Mouse (Mus musculus) right cerebral cortex, postnatal 4 days (tissue): ENCODE measurements around the gene Hist1h4h.
"Not testable (repeated sequence)": the region's sequence is repeated elsewhere in the genome, so short reads cannot be mapped to it uniquely, and the experiment has no call there.

ENCODE experiments used
- DNase-seq: peaks from one replicate; pipeline ENCODE4 v3.0.0-alpha.2; 2022

Gene Hist1h4h

DNA sequence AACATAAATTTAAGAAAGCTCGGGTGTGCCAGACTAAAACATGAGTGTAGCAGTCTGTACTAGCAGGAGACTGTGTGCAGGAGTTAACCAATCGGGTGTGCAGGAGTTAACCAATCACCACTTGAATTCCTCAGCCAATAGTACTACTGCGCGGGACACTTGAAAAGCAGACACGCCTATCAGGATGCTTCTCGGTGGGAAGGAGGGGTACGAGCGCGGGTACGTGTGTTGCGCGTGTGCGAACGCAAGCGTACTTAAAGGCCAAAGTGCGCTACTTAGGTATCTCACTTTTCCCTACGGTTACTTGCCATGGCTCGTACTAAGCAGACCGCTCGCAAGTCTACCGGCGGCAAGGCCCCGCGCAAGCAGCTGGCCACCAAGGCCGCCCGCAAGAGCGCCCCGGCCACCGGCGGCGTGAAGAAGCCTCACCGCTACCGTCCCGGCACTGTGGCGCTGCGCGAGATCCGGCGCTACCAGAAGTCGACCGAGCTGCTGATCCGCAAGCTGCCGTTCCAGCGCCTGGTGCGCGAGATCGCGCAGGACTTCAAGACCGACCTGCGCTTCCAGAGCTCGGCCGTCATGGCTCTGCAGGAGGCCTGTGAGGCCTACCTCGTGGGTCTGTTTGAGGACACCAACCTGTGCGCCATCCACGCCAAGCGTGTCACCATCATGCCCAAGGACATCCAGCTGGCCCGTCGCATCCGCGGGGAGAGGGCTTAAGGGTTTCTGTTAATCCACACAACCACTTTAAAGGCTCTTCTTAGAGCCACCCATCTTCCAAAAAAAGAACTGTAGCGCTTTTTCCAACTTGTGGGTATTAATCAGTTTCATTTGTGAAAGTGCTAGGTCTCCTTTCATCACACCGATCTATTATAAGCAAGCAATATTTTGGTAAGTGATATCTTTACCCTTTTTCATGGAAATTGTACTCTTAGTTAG is 4.6 kb downstream of the Hist1h4h start, which contains the start of gene Hist1h3g:
Gene Hist1h3g (plus strand): TSS at position 286 of the 939 bp plus-strand sequence.
- DNase-seq = peak; percentile 87

DNA sequence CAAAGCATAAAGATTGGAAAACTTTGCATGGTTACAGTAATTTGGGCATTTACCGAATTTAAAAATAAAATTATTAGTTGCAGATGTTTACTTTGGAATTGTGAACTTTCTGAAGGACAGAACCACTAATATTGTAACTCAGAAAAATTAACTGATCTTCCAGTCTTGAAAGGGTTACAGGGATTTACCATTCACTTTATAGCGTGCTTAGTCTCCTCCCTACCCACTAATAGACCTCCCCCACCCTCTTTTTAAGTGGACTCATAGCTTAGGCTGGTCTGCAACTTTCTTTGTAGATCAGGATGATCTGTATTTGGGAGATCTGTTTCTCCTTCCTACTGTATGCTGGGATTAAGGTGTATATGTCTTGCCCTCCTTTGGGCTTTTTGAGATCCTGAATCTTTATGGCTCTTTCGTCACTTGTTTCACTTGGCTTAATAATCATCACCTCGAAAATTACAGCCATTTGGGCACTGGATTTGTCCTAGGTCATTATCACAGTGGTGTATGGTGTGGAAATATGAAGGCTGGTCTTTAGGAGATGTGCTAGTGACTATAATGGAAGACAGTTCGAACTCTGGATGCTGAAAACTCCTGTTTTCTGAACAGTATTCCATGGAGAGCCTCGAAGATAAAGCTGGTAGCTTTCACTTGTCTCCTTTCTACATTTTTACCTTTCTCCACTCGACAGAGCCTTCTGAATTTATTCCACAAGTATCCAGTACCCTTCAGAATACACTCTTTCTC is 5.4 kb downstream of the Hist1h4h start:
- DNase-seq = no peak

DNA sequence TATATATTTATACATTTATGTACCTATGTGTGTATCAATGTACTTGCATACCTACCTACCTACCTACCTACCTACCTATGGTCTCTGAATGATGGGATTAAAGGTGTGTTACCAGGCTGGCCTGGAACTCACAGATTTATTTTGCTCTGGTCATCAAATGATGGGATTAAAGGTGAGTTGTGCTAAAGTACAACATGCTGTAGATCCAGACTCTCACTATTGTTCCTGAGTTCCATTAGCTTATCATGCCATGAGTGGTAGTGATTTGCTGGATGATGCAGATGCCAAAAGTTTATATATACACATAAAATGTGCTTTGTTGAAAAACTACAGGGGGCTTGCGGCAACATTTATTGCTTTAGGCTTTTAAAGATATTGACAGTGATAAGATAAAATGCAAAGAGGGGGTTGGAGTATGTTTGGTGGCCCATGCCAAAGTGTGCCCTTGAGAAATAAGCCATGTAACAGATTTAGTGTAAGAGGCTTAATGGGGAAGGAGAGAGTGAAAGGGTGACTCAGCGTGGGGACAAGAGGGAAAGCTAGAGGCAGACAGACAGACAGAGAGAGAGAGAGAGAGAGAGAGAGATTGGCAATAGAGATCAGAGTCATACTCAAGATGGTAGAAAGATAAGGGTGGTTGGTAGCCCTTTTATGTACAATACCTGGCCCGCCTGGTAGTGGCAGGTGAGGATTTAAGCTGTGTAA is 6.3 kb downstream of the Hist1h4h start:
- no peak for DNase-seq

DNA sequence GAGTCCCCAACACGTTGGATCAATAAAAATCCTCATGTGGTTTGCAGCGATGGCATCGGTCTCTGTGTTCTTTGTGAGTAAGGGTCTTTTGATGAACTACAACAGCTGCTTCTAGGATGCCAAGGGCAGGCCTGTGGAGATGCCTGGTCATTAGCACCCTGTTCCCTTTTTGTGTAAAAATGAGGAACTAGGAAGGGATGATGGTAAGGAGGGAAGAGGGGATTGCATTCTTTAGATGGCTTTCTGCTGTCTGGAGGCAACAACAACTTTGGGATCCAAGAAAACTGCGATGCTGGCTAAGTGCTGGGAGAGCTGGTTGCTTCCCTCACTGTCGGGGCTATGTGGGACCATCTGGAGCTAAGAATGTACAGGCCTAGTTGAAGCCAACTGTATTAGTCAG is 7.4 kb downstream of the Hist1h4h start:
- DNase-seq = no peak

DNA sequence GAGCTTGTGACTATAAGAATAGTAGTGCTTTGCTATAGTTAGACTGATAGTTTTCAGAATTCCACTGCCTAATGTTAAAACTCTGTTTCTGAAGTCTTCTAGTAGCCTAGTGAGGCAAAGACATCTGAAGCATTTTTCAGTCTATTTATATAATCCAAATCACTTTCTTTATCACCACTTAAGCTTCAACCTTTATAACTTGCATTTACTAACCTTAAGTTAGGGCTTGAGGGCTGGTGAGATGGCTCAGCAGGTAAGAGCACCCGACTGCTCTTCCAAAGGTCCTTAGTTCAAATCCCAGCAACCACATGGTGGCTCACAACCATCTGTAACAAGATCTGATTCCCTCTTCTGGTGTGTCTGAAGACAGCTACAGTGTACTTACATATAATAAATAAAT is 9.0 kb downstream of the Hist1h4h start:
- DNase-seq = not testable (repeated sequence)

DNA sequence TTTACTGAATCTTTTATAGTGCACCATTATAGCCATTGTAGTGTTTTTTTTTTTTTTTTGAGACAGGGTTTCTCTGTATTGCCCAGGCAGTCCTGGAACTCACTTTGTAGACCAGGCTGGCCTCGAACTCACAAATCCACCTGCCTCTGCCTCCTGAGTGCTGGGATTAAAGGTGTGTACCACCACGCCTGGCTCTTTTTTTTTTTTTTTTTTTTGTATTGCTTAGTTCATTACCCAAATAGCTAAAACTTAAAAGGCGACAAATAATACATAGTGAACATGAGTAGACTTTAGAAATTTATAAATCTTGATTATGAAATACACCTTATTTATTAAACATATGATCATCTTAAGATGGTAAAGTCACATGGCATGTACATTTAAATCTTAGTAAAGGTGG is 10.6 kb downstream of the Hist1h4h start:
- no peak for DNase-seq

DNA sequence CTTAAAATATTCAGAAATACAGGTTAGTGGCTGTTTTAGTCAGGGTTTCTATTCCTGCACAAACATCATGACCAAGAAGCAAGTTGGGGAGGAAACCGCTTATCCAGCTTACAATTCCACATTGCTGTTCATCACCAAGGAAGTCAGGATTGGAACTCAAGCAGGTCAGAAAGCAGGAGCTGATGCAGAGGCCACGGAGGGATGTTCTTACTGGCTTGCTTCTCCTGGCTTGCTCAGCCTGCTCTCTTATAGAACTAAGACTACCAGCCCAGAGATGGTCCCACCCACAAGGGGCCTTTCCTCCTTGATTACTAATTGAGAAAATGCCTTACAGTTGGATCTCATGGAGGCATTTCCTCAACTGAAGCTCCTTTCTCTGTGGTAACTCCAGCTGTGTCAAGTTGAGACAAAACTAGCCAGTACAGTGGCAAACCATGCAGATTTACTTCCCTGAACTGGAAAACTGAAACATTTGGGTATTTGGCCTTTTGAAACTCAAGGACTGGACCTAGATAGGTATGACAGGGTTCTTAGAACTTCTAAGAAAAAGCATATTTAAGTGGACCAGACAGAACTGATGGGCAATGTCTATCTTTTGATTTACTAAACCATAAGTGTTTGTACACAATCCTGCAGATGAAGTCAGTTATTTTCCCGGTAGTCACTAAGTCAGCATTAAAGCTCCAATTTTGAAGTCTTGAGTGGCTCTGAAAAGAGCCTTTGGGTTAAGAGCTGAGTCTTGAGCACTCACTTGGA is 11.6 kb downstream of the Hist1h4h start:
- DNase-seq = not testable (repeated sequence)

DNA sequence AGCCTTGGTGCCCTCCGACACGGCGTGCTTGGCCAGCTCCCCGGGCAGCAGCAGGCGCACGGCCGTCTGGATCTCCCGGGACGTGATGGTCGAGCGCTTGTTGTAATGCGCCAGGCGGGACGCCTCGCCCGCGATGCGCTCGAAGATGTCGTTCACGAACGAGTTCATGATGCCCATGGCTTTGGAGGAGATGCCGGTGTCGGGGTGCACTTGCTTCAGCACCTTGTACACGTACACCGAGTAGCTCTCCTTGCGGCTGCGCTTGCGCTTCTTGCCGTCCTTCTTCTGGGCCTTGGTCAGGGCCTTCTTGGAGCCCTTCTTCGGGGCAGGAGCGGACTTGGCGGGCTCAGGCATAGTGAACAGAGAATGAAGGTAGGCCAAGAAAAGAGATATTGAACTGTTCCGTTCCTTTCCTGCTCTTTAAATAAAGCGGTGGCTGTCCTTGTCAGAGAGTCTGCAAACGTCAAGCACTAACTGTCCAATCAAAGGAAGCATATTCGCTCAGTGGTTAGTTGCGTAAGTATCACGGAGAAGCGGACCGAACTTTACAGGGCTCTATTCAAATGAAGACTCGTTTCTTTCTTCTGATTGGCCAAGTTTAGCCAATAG is 12.3 kb downstream of the Hist1h4h start, which contains the start of gene Hist1h2bh:
Gene Hist1h2bh (minus strand): TSS at position 394 of the 609 bp plus-strand sequence.
- DNase-seq = peak; percentile 14

DNA sequence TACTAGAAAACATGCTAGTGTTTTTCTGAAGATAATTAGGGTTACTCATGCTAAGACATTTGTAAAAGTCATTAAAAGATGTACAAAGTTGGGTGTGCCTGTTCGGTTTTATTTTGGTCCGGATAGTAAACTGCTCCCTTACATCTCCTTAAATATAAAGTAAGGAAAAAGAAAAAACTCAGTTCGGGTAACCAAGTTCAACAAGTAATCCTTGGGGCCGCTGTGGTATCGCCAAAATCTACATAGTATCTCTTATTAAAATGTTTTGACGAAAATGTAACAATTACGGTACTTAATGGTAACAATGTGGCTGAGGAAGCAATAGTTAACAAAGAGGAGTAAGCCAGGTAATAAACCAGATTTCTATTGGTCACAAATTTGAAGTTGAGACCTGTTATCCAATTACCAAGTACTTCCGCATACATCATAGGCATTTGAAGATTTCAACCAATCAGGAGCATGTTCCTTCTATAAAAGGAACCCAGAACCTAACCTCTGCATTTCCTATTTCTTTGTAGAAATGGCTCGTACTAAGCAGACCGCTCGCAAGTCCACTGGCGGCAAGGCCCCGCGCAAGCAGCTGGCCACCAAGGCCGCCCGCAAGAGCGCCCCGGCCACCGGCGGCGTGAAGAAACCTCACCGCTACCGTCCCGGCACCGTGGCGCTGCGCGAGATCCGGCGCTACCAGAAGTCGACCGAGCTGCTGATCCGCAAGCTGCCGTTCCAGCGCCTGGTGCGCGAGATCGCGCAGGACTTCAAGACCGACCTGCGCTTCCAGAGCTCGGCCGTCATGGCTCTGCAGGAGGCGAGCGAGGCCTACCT is 13.3 kb downstream of the Hist1h4h start, which contains the start of gene Hist1h3f:
Gene Hist1h3f (plus strand): TSS at position 88 of the 822 bp plus-strand sequence.
- DNase-seq = peak; percentile 44

DNA sequence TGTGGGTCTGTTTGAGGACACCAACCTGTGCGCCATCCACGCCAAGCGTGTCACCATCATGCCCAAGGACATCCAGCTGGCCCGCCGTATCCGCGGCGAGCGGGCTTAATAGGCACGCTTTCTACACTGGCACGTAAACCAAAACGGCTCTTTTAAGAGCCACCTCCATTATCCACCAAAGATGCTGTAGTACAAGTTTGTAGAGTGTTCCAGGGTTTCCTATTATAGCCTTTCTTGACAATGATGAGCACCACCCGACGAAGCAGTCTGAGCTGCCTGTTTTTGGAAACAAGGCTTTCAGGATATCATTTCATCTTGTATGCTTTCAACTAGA is 13.9 kb downstream of the Hist1h4h start:
- DNase-seq = not testable (repeated sequence)

DNA sequence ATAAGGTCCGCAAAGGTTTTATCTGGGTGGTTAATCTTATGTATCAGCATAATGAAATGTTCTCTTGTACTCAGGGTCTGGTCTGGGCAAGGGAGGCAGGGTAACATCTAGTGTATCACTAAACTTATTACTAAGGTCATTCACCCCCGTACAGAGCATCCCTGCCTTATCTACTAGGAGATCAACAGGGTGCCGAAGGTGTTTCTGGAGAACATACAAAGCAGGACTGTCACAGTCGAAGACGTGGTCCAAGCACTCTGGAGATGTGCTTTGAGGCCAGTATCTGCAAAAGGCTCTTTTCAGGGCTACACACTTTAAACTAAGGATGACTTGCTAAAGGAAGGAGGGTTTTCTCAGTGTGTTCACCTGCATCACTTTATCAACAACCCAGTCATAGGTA is 15.8 kb downstream of the Hist1h4h start:
- DNase-seq = no peak

DNA sequence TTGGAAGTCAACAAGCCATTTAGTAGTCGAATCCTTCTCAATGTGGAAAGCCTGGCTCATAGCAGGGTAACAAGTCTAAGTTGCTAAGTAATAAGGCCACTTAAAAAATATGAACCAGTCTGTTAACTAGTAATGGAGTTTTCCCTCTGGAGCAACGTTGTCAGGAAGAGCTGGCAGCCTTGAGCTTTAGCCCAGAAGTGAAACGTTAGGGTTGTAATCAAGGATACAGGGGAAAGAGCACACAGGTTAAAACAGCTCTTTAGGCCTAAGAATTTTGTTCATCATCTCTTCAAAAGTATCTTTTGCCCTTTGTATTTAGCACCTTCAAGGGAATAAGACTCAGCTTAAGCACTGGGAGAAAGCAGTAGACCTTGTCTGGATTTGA is 19.9 kb downstream of the Hist1h4h start:
- DNase-seq = no peak

DNA sequence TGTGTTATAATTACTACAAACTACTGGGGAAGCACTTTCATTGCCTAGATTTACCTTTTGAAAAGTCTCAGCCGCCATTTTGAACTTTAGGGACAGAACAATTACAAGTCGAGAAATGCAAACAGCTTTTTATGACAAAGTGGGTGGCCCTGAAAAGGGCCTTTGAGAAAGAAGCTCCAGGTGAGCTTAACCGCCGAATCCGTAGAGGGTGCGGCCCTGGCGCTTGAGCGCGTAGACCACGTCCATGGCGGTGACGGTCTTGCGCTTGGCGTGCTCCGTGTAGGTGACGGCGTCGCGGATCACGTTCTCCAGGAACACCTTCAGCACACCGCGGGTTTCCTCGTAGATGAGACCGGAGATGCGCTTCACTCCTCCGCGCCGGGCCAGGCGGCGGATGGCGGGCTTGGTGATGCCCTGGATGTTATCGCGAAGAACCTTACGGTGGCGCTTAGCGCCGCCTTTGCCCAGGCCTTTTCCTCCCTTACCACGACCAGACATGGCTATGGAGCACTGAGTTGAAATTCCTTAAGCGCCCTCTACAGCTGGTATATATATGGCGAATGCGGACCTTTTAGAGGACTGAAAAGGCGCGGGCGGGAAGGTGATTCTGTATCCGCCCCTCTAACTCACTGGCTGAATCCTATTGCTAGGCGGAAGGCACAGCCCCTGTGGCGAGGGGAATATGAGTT is 20.4 kb downstream of the Hist1h4h start, which contains the start of gene Hist1h4f:
Gene Hist1h4f (minus strand): TSS at position 503 of the 689 bp plus-strand sequence.
- DNase-seq = peak; percentile 76

DNA sequence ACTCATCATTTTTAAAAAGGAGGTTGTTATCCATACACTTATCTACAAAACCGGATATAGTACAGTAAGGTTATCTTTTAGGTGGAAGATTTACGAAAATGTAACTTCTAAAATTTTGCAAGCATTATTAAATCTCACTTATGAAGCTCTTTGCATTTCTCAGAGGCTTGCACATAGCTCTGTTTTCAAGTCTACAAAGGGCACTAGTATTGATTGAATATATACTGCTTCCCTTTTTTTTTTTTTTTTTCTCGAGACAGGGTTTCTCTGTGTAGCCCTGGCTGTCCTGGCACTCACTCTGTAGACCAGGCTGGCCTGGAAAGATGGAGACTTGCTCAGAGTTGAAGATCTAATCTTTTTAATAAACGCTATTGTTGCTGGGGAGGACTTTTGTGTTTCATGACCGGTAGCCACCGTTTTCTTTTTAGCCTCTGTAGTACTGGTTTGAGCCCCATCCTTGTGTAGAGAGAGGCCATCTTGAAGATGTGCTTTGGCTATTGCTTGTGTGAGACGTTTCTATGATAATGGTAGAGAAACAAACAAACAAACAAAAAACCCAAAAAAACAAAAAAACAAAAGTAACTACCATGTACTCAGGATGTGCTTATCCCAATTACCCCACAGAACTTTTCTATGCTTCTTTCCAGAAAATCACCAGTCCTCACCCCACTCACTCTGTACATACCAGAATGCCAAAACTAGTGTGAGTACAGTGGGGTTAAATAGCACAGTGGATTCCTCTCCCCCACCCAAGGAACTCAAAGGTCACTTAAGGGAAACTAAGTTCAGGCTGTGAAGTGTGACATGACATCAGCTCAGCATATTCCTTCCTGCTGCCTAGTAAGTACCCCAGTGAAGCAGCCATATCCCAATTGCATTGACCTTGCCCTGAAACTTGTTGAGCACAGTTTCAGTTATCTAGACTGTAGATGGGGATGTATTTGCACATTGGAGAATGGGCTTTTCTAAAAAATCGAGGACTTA is 21.4 kb downstream of the Hist1h4h start:
- no peak for DNase-seq

DNA sequence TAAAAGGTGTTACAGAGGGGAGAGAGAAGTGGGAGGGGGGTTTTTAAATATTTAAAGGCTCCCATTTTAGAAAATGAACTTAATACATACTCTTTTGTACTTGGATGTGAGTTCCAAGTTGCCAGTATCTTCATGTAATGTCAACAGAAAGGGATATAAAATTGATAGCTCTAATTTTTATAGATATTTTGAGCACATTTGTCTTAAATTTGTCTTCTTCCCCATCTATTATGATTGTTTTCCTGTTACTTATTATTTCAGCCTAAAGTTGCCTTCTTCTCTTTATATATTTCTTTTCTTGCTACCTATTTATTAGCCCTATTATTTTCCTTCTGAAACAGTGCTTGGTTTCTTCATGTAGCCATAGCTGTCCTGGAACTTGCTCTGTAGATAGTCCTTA is 22.1 kb downstream of the Hist1h4h start, which contains the start of gene Hist1h1d:
Gene Hist1h1d (plus strand): TSS at position 301 of the 400 bp plus-strand sequence.
- DNase-seq = no peak

DNA sequence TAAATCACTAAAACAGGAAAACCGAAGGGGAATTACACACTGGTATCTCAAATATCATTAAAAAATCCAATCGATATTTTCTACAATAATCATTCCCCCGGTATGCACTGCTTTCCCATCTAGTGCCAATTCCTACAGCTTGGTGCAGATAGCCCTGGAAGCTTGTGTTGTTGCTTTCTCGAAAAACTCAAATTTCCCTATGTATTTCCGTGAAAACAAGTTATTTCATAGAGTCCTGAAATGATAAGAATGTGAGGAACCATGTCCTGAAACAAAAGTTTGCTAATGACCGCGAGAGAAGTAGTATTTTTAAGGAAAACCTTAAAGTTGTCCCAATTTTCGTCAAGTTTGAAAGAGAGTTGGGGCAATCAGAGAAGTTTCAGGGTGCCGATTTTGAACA is 23.5 kb downstream of the Hist1h4h start:
- DNase-seq = no peak

DNA sequence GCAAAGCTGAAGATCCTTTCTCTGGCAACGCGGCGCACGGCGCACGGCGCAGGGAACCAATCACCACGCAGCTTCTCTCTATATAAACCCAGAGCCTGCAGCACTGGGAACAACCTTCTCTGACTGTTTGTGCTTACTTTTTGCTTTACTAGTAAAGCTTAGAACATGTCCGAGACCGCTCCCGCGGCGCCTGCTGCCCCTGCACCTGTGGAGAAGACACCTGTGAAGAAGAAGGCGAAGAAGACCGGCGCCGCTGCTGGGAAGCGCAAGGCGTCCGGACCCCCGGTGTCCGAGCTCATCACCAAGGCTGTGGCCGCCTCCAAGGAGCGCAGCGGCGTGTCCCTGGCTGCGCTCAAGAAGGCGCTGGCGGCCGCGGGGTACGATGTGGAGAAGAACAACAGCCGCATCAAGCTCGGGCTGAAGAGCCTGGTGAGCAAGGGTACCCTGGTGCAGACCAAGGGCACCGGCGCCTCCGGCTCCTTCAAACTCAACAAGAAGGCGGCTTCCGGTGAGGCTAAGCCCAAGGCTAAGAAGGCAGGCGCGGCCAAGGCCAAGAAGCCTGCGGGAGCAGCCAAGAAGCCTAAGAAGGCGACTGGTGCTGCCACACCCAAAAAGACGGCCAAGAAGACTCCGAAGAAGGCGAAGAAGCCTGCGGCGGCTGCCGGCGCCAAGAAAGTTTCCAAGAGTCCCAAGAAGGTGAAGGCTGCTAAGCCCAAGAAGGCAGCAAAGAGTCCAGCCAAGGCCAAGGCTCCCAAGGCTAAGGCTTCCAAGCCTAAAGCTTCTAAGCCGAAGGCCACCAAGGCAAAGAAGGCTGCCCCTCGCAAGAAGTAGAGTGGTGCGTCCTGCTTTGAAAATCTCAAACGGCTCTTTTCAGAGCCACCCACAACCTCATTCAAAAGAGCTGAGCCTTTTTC is 24.3 kb downstream of the Hist1h4h start:
- DNase-seq = peak; percentile 60
